Mouse (Mus musculus): ENCODE measurements around the gene Mrpl38.
"Not testable (repeated sequence)": the region's sequence is repeated elsewhere in the genome, so short reads cannot be mapped to it uniquely, and the experiment has no call there.

Mrpl38 gene

DNA sequence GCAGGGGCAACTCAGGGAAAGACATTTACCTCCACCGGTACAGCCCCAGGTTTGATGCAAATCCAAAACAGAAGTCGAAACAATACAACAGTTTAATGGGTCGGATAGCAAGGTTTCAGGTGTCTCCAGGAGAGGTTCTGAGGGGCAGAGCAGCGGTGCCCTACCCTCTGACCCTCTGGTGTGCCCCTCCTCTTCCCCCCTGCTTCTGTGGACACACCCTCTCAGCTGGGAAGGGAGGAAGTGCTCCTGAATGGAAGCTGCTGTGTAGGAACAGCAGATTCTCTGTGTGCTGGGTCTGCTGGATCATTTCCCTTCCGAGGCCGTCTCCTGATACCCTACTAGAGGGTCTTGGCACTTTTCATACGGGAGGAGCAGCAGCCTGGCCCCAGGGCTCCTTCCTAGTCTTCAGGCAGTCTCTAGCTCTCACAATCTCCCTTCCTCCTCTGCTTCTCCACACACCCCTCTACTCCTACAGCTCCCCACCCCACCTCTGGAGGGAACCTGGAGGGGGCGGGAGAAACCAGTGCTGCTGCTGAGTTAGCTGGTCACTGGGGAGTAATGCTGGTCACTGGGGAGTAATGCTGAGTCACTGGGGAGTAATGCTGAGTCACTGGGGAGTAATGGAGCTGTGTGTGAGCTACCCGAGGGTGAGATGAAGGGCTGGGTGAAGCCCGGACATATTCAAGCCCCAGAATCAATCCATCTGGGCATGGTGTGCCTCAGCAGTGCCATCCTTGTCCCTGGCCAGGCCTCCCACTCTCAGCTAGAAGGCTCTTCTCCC is 3.7 kb upstream of the Mrpl38 start:
- no peak for DNase-seq

DNA sequence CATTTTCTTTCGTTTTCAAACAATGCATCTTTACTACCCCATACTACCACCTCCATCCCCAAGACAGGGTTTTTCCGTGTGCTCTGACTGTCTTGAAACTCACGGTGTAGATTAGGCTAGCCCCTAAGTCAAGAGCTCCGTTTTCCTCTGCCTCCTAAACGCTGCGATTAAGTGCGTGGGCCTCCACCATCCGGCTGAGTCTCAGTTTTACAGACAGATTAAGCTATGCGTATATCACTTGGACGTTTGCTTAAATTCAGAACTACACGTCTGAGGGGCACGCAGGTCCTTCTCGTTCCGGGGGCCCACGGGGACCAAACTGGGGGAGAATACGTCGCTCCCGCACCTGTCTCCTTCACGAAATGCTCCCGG is 586 bp downstream of the Mrpl38 start:
- no peak for DNase-seq

DNA sequence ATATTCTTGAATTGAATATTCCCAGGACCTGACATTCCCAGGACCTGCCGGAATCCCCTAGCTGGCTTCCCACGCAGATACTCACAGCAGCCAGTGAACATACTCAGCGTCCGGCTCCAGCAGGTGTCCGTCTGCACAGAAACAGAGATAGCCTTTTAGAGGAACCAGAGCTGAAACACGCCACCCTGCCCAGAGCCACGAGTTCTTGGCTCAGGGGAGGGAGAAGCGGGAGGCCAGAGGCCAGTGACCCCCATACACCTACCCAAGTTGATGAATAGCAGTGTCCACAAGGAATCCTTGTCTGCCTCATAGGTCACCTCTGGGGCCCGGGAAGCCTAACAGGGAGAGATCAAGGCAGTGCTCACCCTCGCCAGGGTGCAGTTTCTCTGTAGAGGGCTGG is 4.5 kb downstream of the Mrpl38 start:
- DNase-seq: no peak

DNA sequence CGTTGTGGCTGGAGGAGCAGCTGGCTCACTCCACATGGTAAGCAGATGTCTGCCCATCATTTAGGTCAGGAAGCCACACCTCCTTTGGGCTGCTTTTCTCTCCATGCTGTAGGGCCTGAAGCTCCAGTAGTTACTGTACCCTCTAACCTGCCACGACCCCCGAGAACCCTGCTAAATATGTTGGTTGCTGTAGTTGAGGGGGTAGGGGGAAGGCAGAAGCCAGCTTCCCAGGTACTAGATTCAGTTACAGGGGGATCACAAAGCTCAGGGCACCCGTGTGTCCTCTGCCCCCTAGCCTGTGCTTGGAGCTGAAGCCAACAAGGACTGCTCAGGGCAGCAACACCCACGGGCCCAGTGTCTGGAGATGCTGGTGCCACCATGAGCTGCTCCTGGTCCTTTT is 5.2 kb downstream of the Mrpl38 start:
- DNase-seq: no peak

DNA sequence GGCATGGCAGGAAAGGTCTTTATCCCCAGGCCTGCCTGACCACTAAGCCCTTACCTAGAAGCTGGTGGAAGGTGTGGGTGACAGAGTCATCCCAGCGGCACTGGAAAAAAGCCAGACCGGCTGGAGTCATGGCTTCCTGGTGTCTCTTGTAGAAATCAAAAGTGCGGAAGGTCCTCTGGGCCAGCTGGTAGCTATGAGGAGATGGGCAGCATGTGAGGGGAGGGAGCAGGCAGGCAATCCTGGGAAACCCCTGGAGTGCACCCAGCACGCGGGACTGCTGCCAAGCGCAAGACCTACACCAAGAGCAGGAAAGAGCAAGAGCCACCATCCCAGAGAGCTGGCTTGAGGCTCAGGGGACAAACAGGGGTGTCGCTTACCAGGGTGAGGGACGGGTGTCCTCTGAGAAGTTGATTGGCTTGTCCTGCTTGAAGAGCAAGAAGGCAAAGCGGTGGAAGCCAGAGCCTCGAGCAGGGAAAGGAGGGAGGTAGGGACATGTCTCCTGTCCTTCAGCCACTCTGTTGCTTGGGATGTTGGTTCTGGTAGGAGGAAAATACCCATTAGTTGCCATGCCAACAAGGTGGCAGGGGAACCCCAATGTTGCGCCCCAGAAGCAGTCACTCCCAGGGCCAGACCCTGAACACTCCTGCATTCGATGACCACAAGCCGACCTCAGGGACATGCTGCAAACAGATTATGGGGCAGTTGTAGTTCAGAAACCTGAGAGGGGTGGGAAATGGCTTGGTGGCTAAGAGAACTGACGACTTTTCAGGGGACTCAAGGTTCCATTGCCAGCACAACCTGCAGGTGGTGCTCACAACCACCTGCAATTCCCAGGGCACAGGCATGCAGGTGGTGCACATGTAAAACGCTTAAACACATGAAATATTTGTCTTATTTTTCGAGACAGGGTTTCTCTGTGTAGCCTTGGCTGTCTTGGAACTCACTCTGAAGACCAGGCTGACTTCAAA is 6.0 kb downstream of the Mrpl38 start:
- DNase-seq: peak; percentile 35 to 50

DNA sequence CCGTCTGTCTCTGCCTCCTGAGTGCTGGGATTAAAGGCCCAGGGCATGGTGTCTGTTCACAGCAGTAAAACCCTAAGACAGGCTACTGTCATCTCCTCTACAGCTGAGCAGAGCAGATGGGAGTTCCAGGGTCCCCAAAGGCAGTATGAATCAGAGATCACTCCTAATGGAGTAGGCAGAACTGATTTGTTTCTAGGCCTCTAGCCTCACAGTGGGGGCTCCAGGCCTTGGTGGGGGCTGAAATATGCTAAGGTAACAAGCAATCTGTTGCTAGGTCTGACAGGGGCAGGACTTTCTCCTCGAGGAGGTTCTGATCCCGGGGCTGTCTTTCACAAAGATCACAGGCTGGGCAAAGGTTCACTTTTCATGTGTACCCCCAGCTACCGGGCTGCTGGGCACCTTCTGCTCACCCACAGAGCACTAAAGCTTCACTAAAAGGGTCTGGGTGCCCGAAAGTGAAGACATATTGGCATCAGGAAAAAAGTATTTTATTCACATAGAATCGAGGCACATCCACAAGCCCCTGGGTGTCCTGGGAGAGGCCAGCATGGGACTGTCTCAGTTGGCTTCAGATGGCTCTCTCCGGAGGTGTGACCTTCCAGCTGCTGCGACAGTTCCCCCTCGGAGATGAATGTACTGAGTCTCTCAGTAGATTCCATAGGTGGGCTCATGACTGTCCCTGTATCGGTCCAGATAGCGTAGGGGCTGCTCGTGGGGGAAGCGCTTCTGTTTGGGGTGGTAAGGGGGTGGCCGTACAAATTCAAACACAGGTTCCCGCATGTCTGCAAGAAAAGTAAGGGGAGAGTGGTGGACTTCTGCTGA is 7.1 kb downstream of the Mrpl38 start:
- DNase-seq: peak in 1 of 2 experiments; percentile 52

DNA sequence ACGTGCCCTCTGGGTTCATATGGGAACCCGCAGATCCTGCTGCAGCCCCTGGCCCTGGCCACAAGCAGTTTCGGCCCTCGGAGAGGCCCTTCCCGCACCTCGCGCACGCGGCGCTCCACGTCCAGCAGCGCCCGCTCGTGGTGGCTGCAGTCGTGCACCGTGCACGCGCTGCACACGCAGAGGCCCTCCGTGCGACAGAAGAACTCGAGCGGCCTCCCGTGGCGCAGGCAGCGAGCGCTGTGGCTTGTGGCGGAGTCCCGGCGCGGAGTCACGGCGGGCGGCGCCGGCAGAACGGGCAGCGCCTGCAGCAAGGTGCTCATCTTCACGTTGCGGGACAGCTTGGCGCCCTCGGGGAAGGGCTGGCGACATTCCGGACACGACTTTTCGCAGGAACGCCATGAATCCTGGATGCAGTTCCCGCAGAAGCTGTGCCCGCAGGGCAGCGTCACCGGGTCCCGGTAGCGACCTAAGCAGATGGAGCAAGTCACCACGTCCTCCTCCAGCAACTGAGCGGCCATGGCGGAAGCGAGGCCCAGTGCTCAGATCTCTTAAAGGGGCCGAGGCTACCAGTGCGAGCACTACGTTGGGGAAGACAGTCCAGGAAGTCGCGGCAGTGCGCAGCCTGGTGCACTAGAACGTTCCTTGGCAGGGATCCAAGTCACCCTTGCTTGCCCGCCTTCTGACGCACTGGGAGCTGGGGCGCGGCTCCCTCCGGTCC is 8.0 kb downstream of the Mrpl38 start, which contains the start of gene Trim65:
Gene Trim65, minus strand, starts transcription at position 641 of the 718 bp plus-strand sequence.
- peak; percentile 89 to 90 for DNase-seq

DNA sequence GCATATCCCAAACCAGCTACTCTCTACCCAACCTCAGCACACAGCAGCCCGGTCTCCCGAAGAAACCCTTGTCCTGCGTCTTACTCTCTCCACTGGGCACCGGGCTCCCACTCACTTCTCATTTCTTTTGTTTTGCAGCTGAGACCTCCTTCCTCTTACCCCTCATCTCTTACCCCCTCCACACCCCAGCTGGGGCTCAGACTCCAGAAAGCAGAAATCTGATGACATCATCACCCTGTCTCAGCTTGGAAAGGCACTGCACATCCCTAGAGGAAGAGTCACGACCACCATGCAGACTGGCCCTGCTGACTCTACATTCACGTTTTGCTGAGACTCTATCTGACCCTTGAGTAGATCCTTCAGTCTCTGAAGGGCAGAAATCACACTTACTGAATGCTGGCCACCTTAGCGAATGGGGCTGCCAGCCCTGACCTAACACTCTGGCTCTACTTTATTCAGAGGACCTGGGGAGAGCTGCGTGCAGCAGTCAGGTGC is 8.6 kb downstream of the Mrpl38 start:
- DNase-seq: no peak

DNA sequence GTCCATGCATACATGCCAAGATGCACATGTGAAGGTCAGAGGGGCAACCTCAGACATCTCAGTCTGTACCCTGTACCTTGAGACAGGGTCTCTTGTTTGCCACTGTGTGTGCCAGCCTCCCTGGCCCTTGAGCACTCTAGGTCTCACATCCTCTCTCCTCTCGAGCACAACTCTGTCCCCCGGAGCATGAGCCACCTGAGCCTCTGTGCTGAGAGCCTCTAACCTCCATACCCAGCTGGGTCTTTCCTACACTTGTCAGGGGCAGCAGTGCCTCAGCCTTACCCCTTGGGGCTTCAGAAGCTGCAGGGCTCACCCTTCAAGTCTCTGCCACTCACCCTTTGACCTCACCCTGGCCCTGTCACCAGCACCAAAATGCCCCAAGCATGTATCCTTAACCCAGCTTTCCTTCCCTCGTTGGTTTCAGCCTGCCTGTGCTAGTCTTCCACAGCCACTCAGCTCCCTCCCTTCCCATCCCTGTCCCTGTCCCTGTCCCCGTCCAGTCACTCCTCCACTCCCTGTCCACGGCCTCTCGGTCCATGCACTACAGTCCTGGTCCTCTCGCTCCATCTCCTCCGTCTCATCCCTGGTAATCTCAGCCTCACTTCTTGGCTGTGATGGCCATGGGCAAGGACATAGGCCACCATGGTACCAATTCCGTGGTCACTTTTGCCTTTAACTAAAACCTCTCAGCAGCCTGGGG is 9.4 kb downstream of the Mrpl38 start:
- DNase-seq: no peak

DNA sequence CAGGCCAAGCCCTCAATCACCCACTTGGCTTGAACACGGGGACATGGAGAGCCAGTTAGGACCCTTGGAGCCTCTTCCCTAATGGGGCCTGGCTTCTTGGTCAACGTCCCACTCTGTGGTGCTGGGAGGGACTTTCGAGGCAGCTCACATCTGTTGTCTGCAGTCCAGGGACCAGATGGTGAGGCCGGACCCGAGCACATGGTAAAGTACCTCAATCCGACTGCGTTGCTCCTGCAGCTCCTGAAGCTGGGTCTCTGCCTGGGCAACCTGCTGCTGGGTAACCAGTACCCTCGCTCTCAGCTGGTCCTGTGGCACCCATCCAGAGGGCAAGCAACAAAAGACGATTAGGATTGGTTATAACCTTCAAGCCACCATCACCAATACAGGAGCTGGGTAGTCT is 10.7 kb downstream of the Mrpl38 start:
- peak; percentile 64 to 78 for DNase-seq

DNA sequence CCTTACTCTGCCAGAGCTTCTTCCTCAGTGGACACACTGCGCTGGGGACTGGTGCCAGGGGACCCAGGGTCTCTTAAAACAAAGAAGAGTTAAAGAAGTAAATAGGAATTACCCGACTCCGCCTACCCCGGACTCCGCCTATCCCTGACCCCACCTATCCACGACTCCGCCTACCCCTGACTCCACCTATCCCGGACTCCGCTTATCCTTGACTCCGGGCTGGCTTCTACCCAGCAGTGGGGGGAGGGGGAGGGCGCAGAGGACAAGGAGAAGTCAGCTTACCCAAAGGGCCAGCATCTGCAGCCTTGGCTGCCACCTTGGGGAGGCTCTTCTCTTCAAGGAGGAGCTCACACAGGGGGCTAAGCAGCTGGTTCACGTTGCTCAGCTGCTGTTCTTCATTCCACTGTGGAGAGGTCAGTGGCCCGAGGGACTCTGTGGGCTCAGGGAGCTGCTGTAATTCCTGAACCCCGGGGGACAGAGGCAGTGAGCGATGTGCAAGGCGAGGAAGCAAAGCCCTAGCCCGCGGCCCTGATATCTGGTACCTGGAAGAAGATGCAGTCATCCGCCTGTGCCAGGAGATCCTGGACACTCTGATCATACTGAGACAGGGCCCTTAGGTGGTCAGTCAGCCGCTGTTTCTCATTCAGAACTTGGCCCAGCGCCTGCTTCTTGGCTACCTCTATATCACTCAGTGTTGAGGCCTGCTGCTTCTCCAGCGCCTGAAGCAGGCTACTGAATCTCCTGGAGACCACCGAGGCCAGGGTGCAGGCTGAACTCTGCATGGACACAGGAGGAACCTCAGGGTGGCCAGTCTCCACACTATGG is 11.3 kb downstream of the Mrpl38 start, which contains the start of gene Trim47:
Gene Trim47, minus strand, starts transcription at position 55 of the 825 bp plus-strand sequence.
- peak in 1 of 2 experiments; percentile 84 for DNase-seq

DNA sequence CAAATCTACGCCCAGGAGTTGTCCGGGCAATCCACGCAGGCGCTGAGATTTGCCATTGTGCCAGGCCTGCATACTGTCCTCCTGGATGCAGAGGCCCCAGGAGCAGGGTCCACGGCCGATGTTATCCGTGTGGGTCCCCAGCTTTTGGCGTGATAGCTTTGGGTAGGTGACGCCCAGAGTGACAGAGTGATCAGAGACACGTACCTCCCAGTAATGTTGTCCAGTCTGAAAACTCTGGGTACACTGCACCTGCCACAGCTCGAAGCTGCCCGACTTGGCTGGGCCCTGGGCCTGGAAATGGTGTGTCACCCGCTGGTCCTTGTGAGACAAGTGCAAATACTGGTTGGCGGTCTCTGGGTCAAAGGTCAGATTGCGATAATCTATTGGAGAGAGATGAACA is 12.4 kb downstream of the Mrpl38 start:
- DNase-seq: no peak

DNA sequence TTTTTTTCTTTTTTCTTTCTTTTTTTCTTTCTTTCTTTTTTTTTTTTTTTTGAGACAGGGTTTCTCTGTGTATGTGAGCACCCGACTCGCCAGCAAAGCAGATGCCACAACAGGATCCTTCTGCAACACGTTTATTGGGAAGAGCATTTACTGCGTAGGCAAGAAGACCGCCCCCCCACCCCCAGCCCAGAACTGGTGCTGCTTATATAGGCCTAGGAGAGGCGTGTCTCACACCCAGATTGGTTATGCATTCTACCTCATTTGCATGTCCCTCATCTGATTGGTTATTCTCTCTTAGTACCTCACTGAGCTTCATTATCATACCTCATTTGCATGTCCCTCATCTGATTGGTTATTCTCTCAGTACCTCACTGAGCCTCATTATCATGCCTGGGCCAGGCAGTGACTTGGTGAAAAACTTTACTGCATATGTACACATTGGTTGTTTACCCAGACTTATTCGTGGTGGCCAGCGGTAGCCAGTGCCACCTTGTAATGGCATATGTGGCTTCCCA is 16.9 kb downstream of the Mrpl38 start:
- DNase-seq: not testable (repeated sequence)

DNA sequence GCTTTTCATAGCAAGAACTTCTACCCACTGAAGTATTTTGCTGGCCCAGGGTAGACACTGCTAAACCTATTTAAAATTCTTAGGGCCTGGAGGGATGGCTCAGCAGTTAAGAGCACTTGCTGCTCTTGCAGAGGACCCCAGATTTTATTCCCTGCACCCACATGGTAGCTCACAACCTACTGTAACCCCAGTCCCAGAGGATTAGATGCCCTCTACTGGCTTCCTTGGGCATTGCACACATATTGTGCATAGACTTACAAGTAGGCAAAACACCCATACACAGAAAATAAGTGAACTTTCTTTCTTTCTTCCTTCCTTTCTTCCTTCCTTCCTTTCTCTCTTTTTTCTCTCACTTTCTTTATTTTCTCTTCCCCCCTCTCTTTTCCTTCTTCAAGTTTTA is 20.8 kb downstream of the Mrpl38 start:
- no peak for DNase-seq

DNA sequence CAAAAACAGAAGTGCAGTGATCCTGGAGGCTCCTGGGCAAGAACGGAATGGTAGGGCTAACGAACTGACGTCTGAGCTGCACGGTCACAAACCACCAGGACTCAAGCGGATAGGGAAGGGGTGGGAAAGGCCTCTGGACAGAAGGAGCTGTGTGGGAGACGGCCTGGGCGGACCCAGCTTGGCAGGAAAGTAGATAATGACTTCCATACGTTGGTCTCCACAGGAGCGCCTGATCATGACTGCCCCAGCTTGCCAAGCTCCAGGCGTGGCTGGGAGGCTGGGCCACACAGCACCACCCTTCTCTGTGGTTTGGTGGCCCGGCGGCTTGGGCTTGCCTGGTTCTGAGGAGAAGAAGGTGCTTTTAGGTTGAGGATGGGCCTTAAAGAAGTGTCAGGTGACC is 21.4 kb downstream of the Mrpl38 start:
- DNase-seq: no peak

DNA sequence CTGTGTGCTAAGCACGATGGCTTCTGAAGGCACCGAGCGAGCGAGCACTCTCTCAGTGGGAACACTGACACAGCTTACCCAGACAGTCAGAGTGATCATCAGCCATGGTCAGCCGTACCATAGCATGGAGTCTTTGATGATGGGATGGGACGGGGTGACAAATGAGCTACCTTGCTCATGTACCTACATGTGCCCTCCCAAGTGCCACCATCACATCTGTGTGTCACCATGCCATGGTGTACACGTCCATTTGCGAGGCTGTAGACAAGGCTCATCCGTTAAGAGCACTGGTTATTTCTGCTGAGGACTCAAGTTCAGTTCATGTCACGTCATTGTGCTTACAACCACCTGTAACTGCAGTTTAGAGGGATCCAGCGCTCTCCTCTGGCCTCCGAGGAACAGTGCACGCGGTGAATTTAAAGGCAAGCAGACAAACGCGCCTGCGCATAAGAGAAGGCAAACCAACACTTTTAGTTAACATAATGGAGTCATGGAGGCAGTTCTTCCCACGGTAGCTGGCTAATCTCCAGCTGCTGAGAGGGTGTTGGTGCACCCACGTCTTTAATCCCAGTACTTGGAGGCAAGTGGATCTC is 27.0 kb downstream of the Mrpl38 start:
- DNase-seq: peak in 1 of 2 experiments; percentile 24

DNA sequence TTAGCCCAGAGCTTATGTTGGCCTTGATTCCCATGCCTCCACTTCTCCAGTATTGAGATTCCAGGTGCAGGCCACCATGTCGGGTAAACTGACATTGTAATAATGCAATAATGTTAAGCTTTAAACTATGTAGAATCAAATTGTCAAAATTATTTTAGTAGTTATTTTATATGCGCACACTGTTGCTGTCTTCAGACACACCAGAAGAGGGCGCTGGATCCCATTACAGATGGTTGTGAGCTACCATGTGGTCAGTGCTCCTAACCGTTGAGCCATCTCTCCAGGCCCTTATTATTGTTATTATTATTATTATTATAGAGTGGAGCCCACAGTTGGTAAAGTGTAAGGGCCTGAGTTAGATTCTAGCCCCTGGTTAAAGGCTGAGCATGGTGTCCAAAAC is 27.6 kb downstream of the Mrpl38 start:
- DNase-seq: no peak

DNA sequence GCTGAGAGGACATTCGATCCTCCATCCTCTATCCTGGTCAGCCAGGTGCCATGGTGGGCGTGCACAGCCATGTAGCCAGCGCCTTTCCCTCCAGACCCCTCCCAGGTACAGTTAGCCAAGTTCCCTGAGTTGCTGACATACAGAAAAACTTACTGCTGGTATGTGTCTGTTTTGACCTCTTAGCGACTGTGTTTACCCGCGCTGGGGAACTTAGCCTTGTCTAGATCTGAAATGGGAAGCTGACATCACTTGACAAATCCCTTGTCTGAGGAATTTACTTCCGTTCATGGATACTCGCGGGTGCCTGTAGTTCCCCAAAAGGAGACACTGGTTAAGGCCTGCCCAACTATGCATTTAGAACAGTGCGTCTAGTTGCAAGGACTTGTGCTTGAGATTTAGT is 28.1 kb downstream of the Mrpl38 start:
- DNase-seq: no peak

DNA sequence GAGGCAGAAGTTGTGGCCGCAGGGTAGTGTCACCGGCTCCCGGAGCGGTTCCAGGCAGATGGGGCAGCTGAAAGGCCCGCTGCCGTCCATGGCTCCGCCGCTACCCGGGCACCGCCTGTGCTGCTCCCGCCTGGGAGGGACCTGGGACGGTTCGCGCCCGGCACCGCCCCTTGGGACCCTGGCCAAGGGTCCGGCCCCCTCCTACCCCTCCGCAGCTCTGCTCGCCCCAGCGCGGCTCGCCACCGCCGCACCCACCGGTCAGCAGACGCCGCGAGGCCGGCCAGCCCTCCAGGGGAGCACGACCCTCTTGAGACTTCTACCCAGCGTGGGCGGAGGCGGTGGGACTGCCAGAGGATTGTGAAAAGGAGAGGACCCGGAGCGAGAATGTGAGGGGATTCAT is 28.5 kb downstream of the Mrpl38 start:
- no peak for DNase-seq
